Mouse (Mus musculus): Measurements from ENCODE around the gene Ntn4.
"Not testable (repeated sequence)": the region's sequence is repeated elsewhere in the genome, so short reads cannot be mapped to it uniquely, and the experiment has no call there.

GRCm38 (mm10) chr10:93685416-93685815 is 44.9 kb downstream of the Ntn4 start:
- TF ChIP-seq ZMIZ1 (IDR thresholded peaks at IDR 0.05; ENCODE audit: low read depth, low read length); ZC3H11A (IDR thresholded peaks at IDR 0.05; ENCODE audit: low read depth, low read length); EP300 (IDR thresholded peaks at IDR 0.05; ENCODE audit: low read length); POLR2A (IDR thresholded peaks at IDR 0.05; ENCODE audit: low read depth, low read length); CTCF (conservative IDR thresholded peaks at IDR 0.05 in 1 of 2, IDR thresholded peaks at IDR 0.05 in 1 of 2; ENCODE audit: low read depth in 2 of 2, low read length in 2 of 2); KAT2A (IDR thresholded peaks at IDR 0.05; ENCODE audit: insufficient replicate concordance, low read length); ZKSCAN1 (IDR thresholded peaks at IDR 0.05; ENCODE audit: borderline replicate concordance, low read depth, low read length); RCOR1 (conservative IDR thresholded peaks at IDR 0.05; ENCODE audit: low read depth, low read length); MYC (IDR thresholded peaks at IDR 0.05; ENCODE audit: low read depth, low read length); MAX (IDR thresholded peaks at IDR 0.05; ENCODE audit: low read length); SIN3A (IDR thresholded peaks at IDR 0.05; ENCODE audit: low read length); UBTF (IDR thresholded peaks at IDR 0.05; ENCODE audit: low read depth, low read length); CHD2 (IDR thresholded peaks at IDR 0.05; ENCODE audit: low read length): not testable (repeated sequence)

Data from CH12.LX (cell line).